Mouse (Mus musculus): Measurements from ENCODE around the gene Pcsk7. TPM values are rescaled to one million over a fixed set of nuclear protein-coding genes. Genes with fewer than 3 reads are reported as not detected.

Gene Pcsk7
- polyA plus RNA-seq, 1 experiment from 2014 or later: 22.9 TPM

GRCm38 (mm10) chr9:45915659-45916058, 9.4 kb downstream of the Pcsk7 start:
- Histone ChIP-seq H3K36me3 (peaks cover 88% of the 10 kb centered on the region), H3K4me2 (replicated peaks) (no peak overlapping the region), H3K27me3 (no peaks in the 10 kb centered on the region), H3K9me3 (replicated peaks) (no peaks in the 10 kb centered on the region), H3K9ac (no peak overlapping the region), H3K27ac (replicated peaks) (no peak overlapping the region), H3K4me1 (no peaks in the 10 kb centered on the region), H3K4me3 (replicated peaks) (no peak overlapping the region)
- ATAC-seq (ENCODE audit: insufficient number of reproducible peaks, low FRiP score, low TSS enrichment, low read depth): no peak
- WGBS: 92% methylated on average over 2 of the region's 2 CpGs

- Histone ChIP-seq H3K9ac (no peak overlapping the region), H3K9me3 (replicated peaks) (no peaks in the 10 kb centered on the region), H3K36me3 (peaks cover 86% of the 10 kb centered on the region), H3K4me3 (replicated peaks) (no peak overlapping the region), H3K27ac (replicated peaks) (no peak overlapping the region), H3K4me1 (no peaks in the 10 kb centered on the region), H3K27me3 (no peaks in the 10 kb centered on the region), H3K4me2 (replicated peaks) (no peak overlapping the region)
- no peak for ATAC-seq (ENCODE audit: insufficient number of reproducible peaks, low FRiP score, low TSS enrichment, low read depth)
- 81% methylated on average over 5 of the region's 5 CpGs for WGBS
Observed at GRCm38 (mm10) chr9:45917041-45917934, 11.0 kb downstream of the Pcsk7 start.

DNA sequence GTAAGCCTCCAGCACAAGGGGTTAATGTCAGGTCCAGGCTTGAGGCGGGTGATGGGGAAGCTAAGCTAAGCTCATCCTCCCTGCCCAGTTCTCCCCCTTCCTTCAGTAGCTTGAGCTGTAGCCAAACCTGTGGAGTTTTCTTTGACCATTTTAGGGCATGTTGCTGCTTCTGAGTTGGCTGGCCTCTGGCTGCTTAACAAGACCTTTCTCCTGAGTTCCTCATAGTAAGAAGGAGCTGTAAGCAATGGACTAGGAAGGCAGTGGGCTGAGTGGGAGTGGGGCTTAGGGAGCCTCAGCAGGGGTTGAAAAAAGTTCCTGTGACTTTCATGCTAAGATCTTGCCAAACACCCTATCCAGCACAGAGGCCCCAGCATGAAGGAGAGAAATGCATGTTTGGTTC, 13.6 kb downstream of the Pcsk7 start:
- Histone ChIP-seq H3K27me3 (no peaks in the 10 kb centered on the region), H3K9ac (no peak overlapping the region), H3K4me3 (replicated peaks) (no peak overlapping the region), H3K4me1 (no peaks in the 10 kb centered on the region), H3K9me3 (replicated peaks) (no peaks in the 10 kb centered on the region), H3K27ac (replicated peaks) (no peak overlapping the region), H3K36me3 (peaks cover 79% of the 10 kb centered on the region), H3K4me2 (replicated peaks) (no peak overlapping the region)
- 37% methylated on average over 1 of the region's 1 CpGs for WGBS
- no peak for ATAC-seq (ENCODE audit: insufficient number of reproducible peaks, low FRiP score, low TSS enrichment, low read depth)

- Histone ChIP-seq H3K27me3 (no peaks in the 10 kb centered on the region), H3K27ac (replicated peaks) (no peak overlapping the region), H3K9ac (no peak overlapping the region), H3K4me3 (replicated peaks) (no peak overlapping the region), H3K9me3 (replicated peaks) (no peaks in the 10 kb centered on the region), H3K4me1 (peaks cover 10% of the 10 kb centered on the region), H3K36me3 (peaks cover 58% of the 10 kb centered on the region), H3K4me2 (replicated peaks) (no peak overlapping the region)
- no peak for ATAC-seq (ENCODE audit: insufficient number of reproducible peaks, low FRiP score, low TSS enrichment, low read depth)
- WGBS: 83% methylated on average over 5 of the region's 5 CpGs
Observed at GRCm38 (mm10) chr9:45929285-45929684, 23.0 kb downstream of the Pcsk7 start.

- no peak overlapping the region for H3K4me2 ChIP-seq (replicated peaks)
- H3K9ac ChIP-seq: no peak overlapping the region
- ATAC-seq (ENCODE audit: insufficient number of reproducible peaks, low FRiP score, low TSS enrichment, low read depth): no peak
- H3K4me1 ChIP-seq: peaks cover 27% of the 10 kb centered on the region
- H3K27ac ChIP-seq (replicated peaks): no peak overlapping the region
- H3K4me3 ChIP-seq (replicated peaks): no peak overlapping the region
- WGBS: 59% methylated on average over 1 of the region's 1 CpGs
- H3K36me3 ChIP-seq: peaks cover 41% of the 10 kb centered on the region
- no peaks in the 10 kb centered on the region for H3K9me3 ChIP-seq (replicated peaks)
- no peaks in the 10 kb centered on the region for H3K27me3 ChIP-seq
Observed at GRCm38 (mm10) chr9:45931958-45932357, 25.7 kb downstream of the Pcsk7 start.

- Histone ChIP-seq H3K9me3 (replicated peaks) (no peaks in the 10 kb centered on the region), H3K4me1 (peaks cover 27% of the 10 kb centered on the region), H3K4me2 (replicated peaks) (no peak overlapping the region), H3K27me3 (no peaks in the 10 kb centered on the region), H3K9ac (no peak overlapping the region), H3K36me3 (peaks cover 33% of the 10 kb centered on the region), H3K27ac (replicated peaks) (no peak overlapping the region; the same call in 1 of the 2 replicates), H3K4me3 (replicated peaks) (no peak overlapping the region)
- WGBS: 65% methylated on average over 11 of the region's 11 CpGs
- ATAC-seq (ENCODE audit: insufficient number of reproducible peaks, low FRiP score, low TSS enrichment, low read depth): no peak
Observed at GRCm38 (mm10) chr9:45932571-45933415, 26.5 kb downstream of the Pcsk7 start.

- Histone ChIP-seq H3K27ac (replicated peaks) (peak within 1 kb of the TSS; percentile 58), H3K27me3 (no peaks in the 10 kb centered on the region), H3K9me3 (replicated peaks) (no peaks in the 10 kb centered on the region), H3K4me1 (peaks cover 27% of the 10 kb centered on the region), H3K4me2 (replicated peaks) (peak within 1 kb of the TSS; percentile 52), H3K4me3 (replicated peaks) (peak within 1 kb of the TSS; percentile 30), H3K36me3 (peaks cover 32% of the 10 kb centered on the region), H3K9ac (no peak within 1 kb of the TSS)
- peak; percentile 83 for ATAC-seq (ENCODE audit: insufficient number of reproducible peaks, low FRiP score, low TSS enrichment, low read depth)
- WGBS: 3% methylated on average over 21 of the region's 21 CpGs
Observed at GRCm38 (mm10) chr9:45935628-45936210, 29.4 kb downstream of the Pcsk7 start, which contains the start of gene Tagln. Gene Tagln, minus strand, starts transcription at chr9:45936058.

DNA sequence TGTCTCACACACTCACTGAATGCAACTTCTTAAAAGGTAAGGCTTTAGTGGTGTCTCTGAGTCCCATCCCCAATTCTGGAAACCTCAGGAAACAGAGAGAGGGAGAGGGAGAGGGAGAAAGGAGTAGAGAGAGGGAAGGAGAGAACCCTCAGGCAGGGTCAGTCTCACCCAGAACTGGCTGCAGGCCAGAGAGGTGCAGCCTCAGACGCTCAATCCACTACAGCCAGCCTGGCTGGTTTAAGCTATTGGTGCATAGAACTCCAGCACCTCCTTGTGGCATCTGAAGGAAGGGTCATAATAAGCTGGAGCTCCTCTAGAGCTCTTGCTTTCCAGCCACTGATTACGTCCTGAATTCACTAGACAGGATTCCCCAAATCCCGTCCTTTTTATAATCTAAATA, 30.6 kb downstream of the Pcsk7 start:
- Histone ChIP-seq H3K4me1 (peaks cover 27% of the 10 kb centered on the region), H3K4me3 (replicated peaks) (no peak overlapping the region), H3K27ac (replicated peaks) (peak overlapping the region; percentile 58; the same call in 1 of the 2 replicates), H3K4me2 (replicated peaks) (no peak overlapping the region; the same call in 1 of the 2 replicates), H3K27me3 (no peaks in the 10 kb centered on the region), H3K9me3 (replicated peaks) (no peaks in the 10 kb centered on the region), H3K36me3 (peaks cover 36% of the 10 kb centered on the region), H3K9ac (no peak overlapping the region)
- 18% methylated on average over 3 of the region's 3 CpGs for WGBS
- no peak for ATAC-seq (ENCODE audit: insufficient number of reproducible peaks, low FRiP score, low TSS enrichment, low read depth)

- Histone ChIP-seq H3K36me3 (peaks cover 48% of the 10 kb centered on the region), H3K27me3 (no peaks in the 10 kb centered on the region), H3K4me1 (peaks cover 20% of the 10 kb centered on the region), H3K9me3 (replicated peaks) (no peaks in the 10 kb centered on the region), H3K9ac (no peak overlapping the region), H3K4me2 (replicated peaks) (no peak overlapping the region), H3K27ac (replicated peaks) (no peak overlapping the region), H3K4me3 (replicated peaks) (no peak overlapping the region)
- no peak for ATAC-seq (ENCODE audit: insufficient number of reproducible peaks, low FRiP score, low TSS enrichment, low read depth)
- 91% methylated on average over 8 of the region's 8 CpGs for WGBS
Observed at GRCm38 (mm10) chr9:45938088-45938487, 31.8 kb downstream of the Pcsk7 start.

DNA sequence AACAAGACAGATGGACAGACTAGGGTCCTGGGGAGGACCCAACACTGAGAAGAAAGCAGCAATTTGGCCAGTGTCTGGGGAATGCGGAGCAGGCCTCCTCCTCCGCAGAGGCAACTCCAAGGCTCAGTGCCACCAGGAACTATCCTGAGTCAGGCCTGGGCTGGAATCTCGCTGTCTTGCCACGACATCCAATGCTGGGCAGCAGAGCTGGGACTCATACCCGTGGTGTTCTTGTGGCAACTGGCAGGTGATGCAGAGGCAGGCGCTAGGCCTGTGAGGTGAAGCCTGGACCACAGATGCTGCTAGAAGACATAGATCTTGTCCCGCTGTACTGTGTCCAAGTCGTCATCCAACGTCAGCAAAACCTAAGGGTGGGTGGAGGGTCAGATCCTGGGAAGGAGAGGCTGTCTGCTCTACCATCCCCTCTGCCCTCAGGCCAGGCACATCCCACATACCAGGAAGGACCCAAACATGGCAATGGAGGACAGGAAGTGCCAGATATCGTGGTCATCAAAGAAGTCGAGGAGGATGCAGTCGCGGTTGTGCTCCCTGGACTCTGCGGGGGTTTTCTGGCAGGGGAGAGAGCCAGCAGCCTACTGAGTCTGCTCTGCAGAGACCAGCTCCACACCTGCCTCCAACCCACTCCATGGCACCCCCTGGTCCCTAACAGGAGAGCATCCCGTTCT, 32.8 kb downstream of the Pcsk7 start:
- Histone ChIP-seq H3K4me3 (replicated peaks) (no peak overlapping the region), H3K4me1 (peaks cover 17% of the 10 kb centered on the region), H3K27me3 (no peaks in the 10 kb centered on the region), H3K9ac (no peak overlapping the region), H3K36me3 (peaks cover 56% of the 10 kb centered on the region), H3K9me3 (replicated peaks) (no peaks in the 10 kb centered on the region), H3K27ac (replicated peaks) (no peak overlapping the region), H3K4me2 (replicated peaks) (no peak overlapping the region)
- no peak for ATAC-seq (ENCODE audit: insufficient number of reproducible peaks, low FRiP score, low TSS enrichment, low read depth)
- WGBS: 76% methylated on average over 15 of the region's 15 CpGs
